Mouse (Mus musculus): ENCODE measurements at regions not wholly inside any gene's neighbourhood (a gene's known extent, or its start where the extent isn't known, plus 50 kb on each side); places are given as distances from the start of the nearest gene placed in this dataset.
"Not testable (repeated sequence)": the region's sequence is repeated elsewhere in the genome, so short reads cannot be mapped to it uniquely, and the experiment has no call there.

GRCm38 (mm10) chr12:109749711-109750243, 149.6 kb upstream of the Rtl1 start:
- no peak for DNase-seq (ENCODE audit: low spot score in 2 of 2)

GRCm38 (mm10) chr12:109754986-109755385, 154.9 kb upstream of the Rtl1 start:
- no peak for DNase-seq (ENCODE audit: low spot score in 2 of 2)

GRCm38 (mm10) chr12:109764293-109764692, 164.2 kb upstream of the Rtl1 start:
- DNase-seq (ENCODE audit: low spot score in 2 of 2) = no peak

- not testable (repeated sequence) for DNase-seq (ENCODE audit: low spot score in 2 of 2)
Observed at GRCm38 (mm10) chr12:109766602-109767001, 166.5 kb upstream of the Rtl1 start.

- no peak for DNase-seq (ENCODE audit: low spot score in 2 of 2)
Observed at GRCm38 (mm10) chr12:109772543-109772942, 172.4 kb upstream of the Rtl1 start.

- no peak for DNase-seq (ENCODE audit: low spot score in 2 of 2)
Observed at GRCm38 (mm10) chr12:109773909-109774313, 173.8 kb upstream of the Rtl1 start.

GRCm38 (mm10) chr12:109798846-109799245, 198.7 kb upstream of the Rtl1 start:
- DNase-seq (ENCODE audit: low spot score in 2 of 2) = no peak

GRCm38 (mm10) chr12:109799395-109799794, 199.3 kb upstream of the Rtl1 start:
- DNase-seq (ENCODE audit: low spot score in 2 of 2) = no peak

GRCm38 (mm10) chr12:109827241-109827915, 227.2 kb upstream of the Rtl1 start:
- no peak for DNase-seq (ENCODE audit: low spot score in 2 of 2)

GRCm38 (mm10) chr12:109830303-109831020, 230.3 kb upstream of the Rtl1 start:
- no peak for DNase-seq (ENCODE audit: low spot score in 2 of 2)

GRCm38 (mm10) chr12:109832964-109833363, 232.8 kb upstream of the Rtl1 start:
- no peak for DNase-seq (ENCODE audit: low spot score in 2 of 2)

- no peak for DNase-seq (ENCODE audit: low spot score in 2 of 2)
Observed at GRCm38 (mm10) chr12:109836521-109836920, 236.4 kb upstream of the Rtl1 start.

GRCm38 (mm10) chr12:109839126-109839587, 239.0 kb upstream of the Rtl1 start:
- no peak for DNase-seq (ENCODE audit: low spot score in 2 of 2)

- DNase-seq (ENCODE audit: low spot score in 2 of 2) = no peak
Observed at GRCm38 (mm10) chr12:109839946-109840524, 239.9 kb upstream of the Rtl1 start.

- DNase-seq (ENCODE audit: low spot score in 2 of 2) = no peak
Observed at GRCm38 (mm10) chr12:109844723-109845601, 244.8 kb upstream of the Rtl1 start.

- no peak for DNase-seq (ENCODE audit: low spot score in 2 of 2)
Observed at GRCm38 (mm10) chr12:109845602-109845906, 245.4 kb upstream of the Rtl1 start.

- DNase-seq (ENCODE audit: low spot score in 2 of 2) = no peak
Observed at GRCm38 (mm10) chr12:109856336-109856735, 256.2 kb upstream of the Rtl1 start.

- no peak for DNase-seq (ENCODE audit: low spot score in 2 of 2)
Observed at GRCm38 (mm10) chr12:109857705-109858104, 257.6 kb upstream of the Rtl1 start.

GRCm38 (mm10) chr12:109864826-109865225, 264.7 kb upstream of the Rtl1 start:
- DNase-seq (ENCODE audit: low spot score in 2 of 2) = no peak

- DNase-seq (ENCODE audit: low spot score in 2 of 2) = no peak
Observed at GRCm38 (mm10) chr12:109871021-109871420, 270.9 kb upstream of the Rtl1 start.

GRCm38 (mm10) chr12:109874466-109874865, 274.3 kb upstream of the Rtl1 start:
- DNase-seq (ENCODE audit: low spot score in 2 of 2) = no peak

- DNase-seq (ENCODE audit: low spot score in 2 of 2) = no peak
Observed at GRCm38 (mm10) chr12:109881108-109881507, 281.0 kb upstream of the Rtl1 start.

All from spleen, postnatal 10 days (tissue).